Mouse (Mus musculus) neural tube, embryonic 15.5 days (tissue): ENCODE measurements around the gene A630023A22Rik. TPM values are rescaled to one million over a fixed set of nuclear protein-coding genes. Genes with fewer than 3 reads are reported as not detected.

ENCODE experiments used
- ATAC-seq: fragments of 200-750 bp; cut with Nextera tagmentation; 2 replicates; pipeline ENCODE4 v1.8.0; 2017; ENCODE audit warnings: mild to moderate bottlenecking, moderate TSS enrichment, moderate library complexity; ENCODE audit not compliant: low FRiP score
- H3K27ac ChIP-seq: fragments of 300-500 bp; sonication (generic); replicated peaks from 2 replicates; pipeline ENCODE4 v1.5.1; 2015; ENCODE audit warnings: mild to moderate bottlenecking, inconsistent platforms
- H3K27me3 ChIP-seq: fragments of 300-500 bp; sonication (generic); replicated peaks from 2 replicates; pipeline ENCODE4 v1.6.1; 2015; ENCODE audit warnings: inconsistent platforms
- H3K36me3 ChIP-seq: fragments of 300-500 bp; sonication (generic); 2 replicates; pipeline ENCODE4 v1.6.1; 2015; ENCODE audit warnings: inconsistent platforms
- H3K4me1 ChIP-seq: fragments of 300-500 bp; sonication (generic); 2 replicates; pipeline ENCODE4 v1.6.1; 2015; ENCODE audit warnings: inconsistent platforms
- H3K4me2 ChIP-seq: fragments of 300-500 bp; sonication (generic); 2 replicates; pipeline ENCODE4 v1.6.1; 2015; ENCODE audit warnings: inconsistent platforms, mild to moderate bottlenecking, moderate library complexity
- H3K4me3 ChIP-seq: fragments of 300-500 bp; sonication (generic); replicated peaks from 2 replicates; pipeline ENCODE4 v1.5.1; 2015; ENCODE audit warnings: mild to moderate bottlenecking, inconsistent platforms
- H3K9ac ChIP-seq: fragments of 300-500 bp; sonication (generic); replicated peaks from 2 replicates; pipeline ENCODE4 v1.6.1; 2015; ENCODE audit warnings: mild to moderate bottlenecking, inconsistent platforms
- H3K9me3 ChIP-seq: fragments of 300-500 bp; sonication (generic); replicated peaks from 2 replicates; pipeline ENCODE4 v1.6.1; 2016; ENCODE audit warnings: inconsistent platforms
- WGBS: fragments of 180-500 bp; shearing (Covaris S2); methylation state at CpG from one replicate; pipeline ENCODE4 v1.1.7; 2015; ENCODE audit warnings: mixed read lengths; 5-methylcytosine and 5-hydroxymethylcytosine counted together
- polyA plus RNA-seq: library from polyadenylated mRNA; unstranded; fragments of >200 nt; fragmentation: Nextera tagmentation; extraction: Ambion mirVana; gene quantifications from 2 replicates; pipeline ENCODE4 v1.2.1, GENCODE M21; 2015

The A630023A22Rik gene
- polyA plus RNA-seq: 0.49 and 0.69 TPM in 2 replicates

DNA sequence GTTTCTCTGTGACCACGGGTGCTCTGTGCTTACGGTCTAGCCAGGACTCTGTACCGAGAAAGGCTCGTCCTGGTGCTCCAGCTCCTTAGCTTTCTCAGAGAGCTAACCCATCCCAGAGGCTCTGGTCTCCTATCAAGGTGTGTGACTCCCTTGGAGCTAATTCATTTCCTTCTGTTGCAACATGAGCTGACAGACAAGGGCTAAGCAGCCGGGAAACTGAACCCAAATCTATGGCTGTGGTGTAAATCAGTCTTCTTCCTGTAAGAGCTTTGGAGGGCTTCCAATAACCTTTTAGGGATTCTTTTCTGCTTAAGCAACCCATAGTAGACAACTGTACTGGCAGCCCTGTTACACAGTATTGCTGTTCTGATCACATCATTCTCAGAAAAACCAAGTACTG, at the start of gene A630023A22Rik:
A630023A22Rik (minus strand) TSS at position 154 of the 400 bp plus-strand sequence.
- H3K36me3 ChIP-seq: no peaks in the 10 kb centered on the region
- ATAC-seq: no peak
- H3K9me3 ChIP-seq: no peaks in the 10 kb centered on the region
- H3K27me3 ChIP-seq: no peaks in the 10 kb centered on the region
- H3K4me2 ChIP-seq: no peak within 1 kb of the TSS
- no peaks in the 10 kb centered on the region for H3K4me1 ChIP-seq
- no peak within 1 kb of the TSS for H3K9ac ChIP-seq
- no peak within 1 kb of the TSS for H3K4me3 ChIP-seq
- no peak within 1 kb of the TSS for H3K27ac ChIP-seq
- WGBS: 78% methylated on average over 5 of the region's 5 CpGs

DNA sequence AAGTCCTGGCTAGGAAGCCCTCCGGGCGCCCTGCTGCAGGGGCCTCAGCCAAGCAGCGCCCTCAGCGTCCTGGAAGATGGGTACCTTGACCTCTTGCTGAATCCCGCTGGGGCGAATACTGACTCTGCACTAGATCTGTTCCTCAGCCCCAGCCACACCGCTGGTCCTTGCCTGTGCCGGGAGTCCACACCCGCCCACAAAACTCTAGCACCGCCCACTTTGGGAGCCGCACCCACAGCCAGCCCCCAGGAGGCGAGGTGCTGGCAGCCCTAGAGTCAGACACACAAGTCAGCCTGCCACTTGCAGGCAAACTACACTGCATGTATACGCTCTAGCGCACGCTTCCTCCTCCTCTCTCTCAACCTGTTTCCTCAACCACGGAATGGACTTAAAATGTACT, 49.8 kb upstream of the A630023A22Rik start, which contains the start of gene Npy4r:
Npy4r (minus strand) TSS at position 148 of the 400 bp plus-strand sequence.
- no peaks in the 10 kb centered on the region for H3K9me3 ChIP-seq
- peaks cover 7% of the 10 kb centered on the region for H3K4me1 ChIP-seq
- no peak within 1 kb of the TSS for H3K9ac ChIP-seq
- H3K27ac ChIP-seq: no peak within 1 kb of the TSS
- H3K4me3 ChIP-seq: no peak within 1 kb of the TSS
- WGBS: 25% methylated on average over 16 of the region's 16 CpGs
- no peaks in the 10 kb centered on the region for H3K36me3 ChIP-seq
- ATAC-seq: no peak
- H3K27me3 ChIP-seq: no peaks in the 10 kb centered on the region; the same call in 1 of the 2 replicates
- H3K4me2 ChIP-seq: peak within 1 kb of the TSS; percentile 27

DNA sequence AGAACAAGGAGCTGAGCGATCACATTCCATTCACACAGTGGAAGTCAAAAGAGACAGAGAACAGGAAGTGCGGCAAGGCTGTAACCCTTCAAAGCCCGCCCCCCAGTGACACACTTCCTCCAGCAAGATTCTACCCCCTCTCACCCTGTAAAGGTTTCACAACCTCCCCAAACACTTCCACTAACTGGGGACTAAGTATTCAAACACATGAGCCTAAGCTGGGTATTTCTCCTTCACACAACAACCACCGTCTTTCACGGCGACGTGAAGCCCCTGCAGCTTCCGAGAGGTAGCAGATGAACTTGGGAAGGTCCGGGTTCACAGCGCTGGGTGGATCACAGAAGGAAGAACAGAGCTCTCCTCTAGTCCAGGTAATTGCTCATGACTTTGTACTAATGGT, 40.4 kb upstream of the A630023A22Rik start:
- 91% methylated on average over 10 of the region's 10 CpGs for WGBS

DNA sequence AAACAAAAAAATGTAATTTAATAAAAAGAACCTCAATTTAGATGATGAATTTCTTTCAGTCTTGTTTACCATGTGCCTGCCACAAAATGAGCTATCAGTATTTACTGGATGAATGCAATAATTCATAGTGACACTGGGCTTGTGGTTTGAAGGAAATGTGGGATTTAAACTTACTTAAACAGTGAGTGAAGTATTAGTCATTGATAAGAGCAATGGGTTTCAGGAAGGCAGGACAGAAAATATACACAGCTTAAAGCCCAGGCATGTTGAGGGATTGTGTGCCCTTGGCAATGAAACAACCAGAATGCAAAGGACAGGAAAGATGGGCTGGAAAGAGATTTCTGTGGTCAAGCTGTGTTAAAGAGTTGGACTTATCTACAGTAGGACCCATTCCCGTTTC, 39.8 kb upstream of the A630023A22Rik start:
- no peaks in the 10 kb centered on the region for H3K4me1 ChIP-seq
- no peak overlapping the region for H3K4me2 ChIP-seq
- H3K27me3 ChIP-seq: no peaks in the 10 kb centered on the region
- H3K36me3 ChIP-seq: no peaks in the 10 kb centered on the region
- no peak overlapping the region for H3K9ac ChIP-seq
- no peak overlapping the region for H3K27ac ChIP-seq
- no peaks in the 10 kb centered on the region for H3K9me3 ChIP-seq
- no peak for ATAC-seq
- 89% methylated on average over 1 of the region's 1 CpGs for WGBS
- H3K4me3 ChIP-seq: no peak overlapping the region

More for the DNA sequence above, 40.4 kb upstream of the A630023A22Rik start:
- Histone ChIP-seq H3K27me3 (no peaks in the 10 kb centered on the region), H3K9ac (no peak overlapping the region), H3K27ac (no peak overlapping the region), H3K4me2 (no peak overlapping the region), H3K36me3 (no peaks in the 10 kb centered on the region), H3K4me1 (no peaks in the 10 kb centered on the region), H3K4me3 (no peak overlapping the region), H3K9me3 (no peaks in the 10 kb centered on the region)
- no peak for ATAC-seq

DNA sequence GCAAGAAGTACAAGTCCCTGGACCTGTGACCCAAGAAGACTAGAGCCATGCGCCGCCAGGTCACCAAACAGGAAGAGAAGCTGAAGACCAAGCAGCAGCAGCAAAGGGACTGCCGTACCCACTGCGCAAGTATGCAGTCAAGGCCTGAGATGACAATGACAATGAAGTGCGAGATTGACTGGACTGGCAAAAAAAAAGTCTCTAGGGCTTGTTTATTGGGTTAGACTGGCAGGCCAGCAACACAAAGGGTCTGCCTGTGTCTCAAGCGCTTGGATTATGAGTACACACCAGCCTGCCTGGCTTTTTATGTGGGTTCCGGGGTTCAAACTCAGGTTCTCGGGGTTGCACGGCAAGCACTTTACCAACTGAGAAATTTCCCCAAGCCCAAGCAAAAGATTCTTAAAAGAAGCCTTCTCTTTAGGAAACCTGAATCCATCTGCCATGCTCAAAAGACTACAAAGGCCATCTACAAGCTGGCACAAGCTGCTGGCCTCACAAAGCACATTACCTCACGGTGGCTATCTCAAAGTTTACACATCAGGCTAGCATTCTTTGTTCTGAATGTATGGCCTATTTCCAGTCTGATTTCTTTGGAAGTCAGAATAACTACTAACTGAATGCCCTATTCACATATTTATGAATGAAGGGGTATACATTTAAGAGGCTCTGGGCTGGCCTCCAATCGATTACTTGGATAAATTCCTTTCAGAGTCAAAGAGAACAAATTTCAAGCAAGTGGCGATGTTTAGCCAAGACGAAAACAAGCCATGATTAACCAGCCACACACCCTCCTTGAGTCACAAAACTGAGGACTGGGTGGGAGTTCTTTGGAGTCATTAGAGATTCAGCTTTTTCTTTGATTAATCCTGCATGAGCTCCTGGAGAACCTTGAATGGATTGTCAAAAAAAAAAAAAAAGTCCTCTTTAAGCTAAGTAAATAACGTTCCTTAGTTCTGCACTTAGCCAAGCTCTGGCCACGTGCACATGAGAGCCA, 37.4 kb upstream of the A630023A22Rik start:
- Histone ChIP-seq H3K9ac (no peak overlapping the region), H3K27me3 (no peaks in the 10 kb centered on the region), H3K27ac (no peak overlapping the region), H3K4me1 (no peaks in the 10 kb centered on the region), H3K36me3 (no peaks in the 10 kb centered on the region), H3K4me2 (no peak overlapping the region), H3K4me3 (no peak overlapping the region), H3K9me3 (no peaks in the 10 kb centered on the region)
- no peak for ATAC-seq
- WGBS: 74% methylated on average over 15 of the region's 15 CpGs

- Histone ChIP-seq H3K4me3 (no peak overlapping the region), H3K9me3 (no peaks in the 10 kb centered on the region), H3K36me3 (no peaks in the 10 kb centered on the region), H3K9ac (no peak overlapping the region), H3K27me3 (no peaks in the 10 kb centered on the region), H3K4me1 (no peaks in the 10 kb centered on the region), H3K4me2 (no peak overlapping the region), H3K27ac (no peak overlapping the region)
- ATAC-seq: no peak
These were observed 32.8 kb upstream of the A630023A22Rik start for GRCm38 (mm10) chr14:34135391-34135790.

- no peak overlapping the region for H3K27ac ChIP-seq
- H3K4me1 ChIP-seq: no peaks in the 10 kb centered on the region
- H3K27me3 ChIP-seq: no peaks in the 10 kb centered on the region
- no peak overlapping the region for H3K4me2 ChIP-seq
- H3K9ac ChIP-seq: no peak overlapping the region
- no peaks in the 10 kb centered on the region for H3K9me3 ChIP-seq
- ATAC-seq: no peak
- 55% methylated on average over 6 of the region's 6 CpGs for WGBS
- H3K36me3 ChIP-seq: no peaks in the 10 kb centered on the region
- no peak overlapping the region for H3K4me3 ChIP-seq
These were observed 28.7 kb upstream of the A630023A22Rik start for GRCm38 (mm10) chr14:34131216-34131615.

DNA sequence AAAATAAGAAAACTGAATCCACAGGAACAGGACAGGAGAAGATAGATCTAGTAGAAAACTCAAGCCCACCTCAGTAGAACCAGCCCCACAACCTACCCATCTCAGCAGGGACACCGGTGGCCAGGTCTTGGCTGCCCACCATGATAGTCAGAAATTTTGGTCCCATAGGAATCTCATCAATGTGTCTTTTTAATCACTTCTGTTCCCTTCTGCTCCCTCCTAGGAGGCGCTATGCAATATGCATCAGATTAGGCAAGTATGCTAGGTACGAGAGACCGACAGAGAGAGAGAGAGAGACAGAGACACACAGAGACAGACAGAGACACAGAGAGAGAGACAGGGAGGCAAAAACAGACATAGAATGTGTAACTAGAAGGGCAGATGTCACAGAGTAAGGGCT, 19.1 kb upstream of the A630023A22Rik start:
- H3K27me3 ChIP-seq: no peaks in the 10 kb centered on the region
- H3K4me2 ChIP-seq: no peak overlapping the region
- no peak overlapping the region for H3K27ac ChIP-seq
- no peak overlapping the region for H3K4me3 ChIP-seq
- no peaks in the 10 kb centered on the region for H3K9me3 ChIP-seq
- WGBS: 97% methylated on average over 4 of the region's 4 CpGs
- H3K4me1 ChIP-seq: 0 out of 2 replicates have a peak, but pooled peaks cover 4% of the 10 kb centered on the region
- H3K9ac ChIP-seq: no peak overlapping the region
- H3K36me3 ChIP-seq: no peaks in the 10 kb centered on the region
- no peak for ATAC-seq

DNA sequence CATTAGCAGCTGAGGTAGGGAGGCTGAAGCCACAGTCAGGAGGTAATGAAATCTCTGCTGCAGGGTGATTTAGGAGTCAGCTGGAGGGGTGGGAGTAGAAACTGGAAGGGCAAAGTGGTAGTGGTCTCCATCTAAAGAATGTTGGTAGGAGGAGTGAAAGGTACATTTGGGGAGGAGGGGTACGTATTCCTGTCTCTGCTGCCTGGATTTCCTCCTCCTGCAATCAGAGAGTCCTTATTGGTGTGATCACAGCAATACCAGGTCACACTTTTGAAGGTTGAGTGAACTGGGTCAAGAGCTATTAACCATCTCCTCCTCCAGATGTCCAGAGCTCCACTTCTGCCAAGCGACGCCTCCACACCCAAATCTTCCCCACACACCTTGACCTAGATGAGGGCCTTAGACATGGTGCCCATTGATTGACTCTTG, 18.4 kb upstream of the A630023A22Rik start:
- 89% methylated on average over 3 of the region's 3 CpGs for WGBS
- Histone ChIP-seq H3K36me3 (no peaks in the 10 kb centered on the region), H3K9ac (no peak overlapping the region), H3K9me3 (no peaks in the 10 kb centered on the region), H3K27ac (no peak overlapping the region), H3K4me3 (no peak overlapping the region), H3K4me1 (0 out of 2 replicates have a peak, but pooled peaks cover 4% of the 10 kb centered on the region), H3K27me3 (no peaks in the 10 kb centered on the region), H3K4me2 (no peak overlapping the region)
- no peak; the same call in 1 of the 2 replicates for ATAC-seq

- Histone ChIP-seq H3K36me3 (no peaks in the 10 kb centered on the region), H3K4me3 (no peak overlapping the region), H3K4me1 (0 out of 2 replicates have a peak, but pooled peaks cover 4% of the 10 kb centered on the region), H3K4me2 (no peak overlapping the region), H3K27ac (no peak overlapping the region), H3K27me3 (no peaks in the 10 kb centered on the region), H3K9ac (no peak overlapping the region), H3K9me3 (no peaks in the 10 kb centered on the region)
- no peak; the same call in 1 of the 2 replicates for ATAC-seq
- WGBS: 65% methylated on average over 12 of the region's 12 CpGs
These were observed 17.7 kb upstream of the A630023A22Rik start for GRCm38 (mm10) chr14:34120016-34120910.

DNA sequence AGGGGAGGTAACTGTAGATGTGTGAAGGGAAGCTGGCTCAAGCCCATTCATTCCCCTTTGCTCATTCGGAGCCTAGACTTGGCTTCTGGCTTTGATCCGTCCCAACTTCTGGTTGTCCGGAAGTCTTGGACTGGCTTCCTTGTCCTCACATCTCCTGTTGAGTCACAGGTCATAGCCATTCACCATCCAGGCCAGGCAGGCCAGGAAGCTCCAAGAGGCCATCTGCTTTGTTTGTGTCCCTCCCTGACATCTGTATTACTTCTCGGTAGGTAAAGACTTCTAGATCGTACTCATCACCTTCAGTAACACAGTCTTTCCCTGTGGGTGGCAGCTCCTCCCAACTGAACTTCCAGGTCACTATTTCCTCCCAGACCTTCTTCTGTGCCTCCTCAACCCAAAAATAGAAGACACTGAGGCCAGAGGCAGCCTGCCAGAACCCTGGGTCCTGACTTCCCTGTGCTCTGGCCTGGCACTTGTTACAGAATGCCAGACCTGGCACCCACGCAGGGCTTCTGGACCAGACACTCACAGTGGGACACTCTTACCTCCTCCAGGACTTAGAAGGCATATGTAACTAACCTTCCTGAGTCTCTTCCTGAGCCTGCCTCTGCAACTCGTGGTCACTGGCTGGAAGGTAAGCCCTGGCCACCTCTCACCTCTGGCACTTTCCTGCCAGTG, 16.6 kb upstream of the A630023A22Rik start:
- no peaks in the 10 kb centered on the region for H3K27me3 ChIP-seq
- ATAC-seq: no peak
- H3K4me1 ChIP-seq: 0 out of 2 replicates have a peak, but pooled peaks cover 4% of the 10 kb centered on the region
- no peaks in the 10 kb centered on the region for H3K9me3 ChIP-seq
- no peaks in the 10 kb centered on the region for H3K36me3 ChIP-seq
- H3K4me3 ChIP-seq: no peak overlapping the region
- no peak overlapping the region for H3K9ac ChIP-seq
- WGBS: 82% methylated on average over 7 of the region's 7 CpGs
- no peak overlapping the region for H3K27ac ChIP-seq
- H3K4me2 ChIP-seq: no peak overlapping the region
